Mouse (Mus musculus) liver, postnatal 0 days (tissue): Measurements from ENCODE around the gene Nucb2. TPM values are rescaled to one million over a fixed set of nuclear protein-coding genes. Genes with fewer than 3 reads are reported as not detected.

ENCODE experiments used
- ATAC-seq: fragments of 200-750 bp; cut with Nextera tagmentation; 2 replicates; pipeline ENCODE4 v1.8.0; 2017; ENCODE audit warnings: mild to moderate bottlenecking, moderate library complexity
- DNase-seq: peaks from one replicate; pipeline ENCODE4 v3.0.0-alpha.2; 2016
- H3K27ac ChIP-seq: fragments of 300-500 bp; sonication (generic); 2 replicates; pipeline ENCODE4 v1.5.1; 2014; ENCODE audit warnings: antibody characterized with exemption, moderate library complexity, mild to moderate bottlenecking, low read depth
- H3K27me3 ChIP-seq: fragments of 300-500 bp; sonication (generic); 2 replicates; pipeline ENCODE4 v1.6.1; 2014; ENCODE audit warnings: low read length, control low read depth, mixed read lengths; ENCODE audit not compliant: insufficient read depth
- H3K36me3 ChIP-seq: fragments of 300-500 bp; sonication (generic); replicated peaks from 2 replicates; pipeline ENCODE4 v1.6.1; 2014; ENCODE audit warnings: mild to moderate bottlenecking, control low read depth, low read length, moderate library complexity, mixed read lengths; ENCODE audit not compliant: insufficient read depth
- H3K4me1 ChIP-seq: fragments of 300-500 bp; sonication (generic); 2 replicates; pipeline ENCODE4 v1.6.1; 2014; ENCODE audit warnings: antibody characterized with exemption, mild to moderate bottlenecking, control low read depth; ENCODE audit not compliant: insufficient read depth
- H3K4me2 ChIP-seq: fragments of 300-500 bp; sonication (generic); 2 replicates; pipeline ENCODE4 v1.6.1; 2014; ENCODE audit warnings: low read depth, mild to moderate bottlenecking, low read length, moderate library complexity, mixed read lengths
- H3K4me3 ChIP-seq: fragments of 300-500 bp; sonication (generic); 2 replicates; pipeline ENCODE4 v1.5.1; 2014; ENCODE audit warnings: low read depth, low read length
- H3K9ac ChIP-seq: fragments of 300-500 bp; sonication (generic); replicated peaks from 2 replicates; pipeline ENCODE4 v1.6.1; 2014; ENCODE audit warnings: mild to moderate bottlenecking, moderate library complexity
- H3K9me3 ChIP-seq: fragments of 300-500 bp; sonication (generic); 2 replicates; pipeline ENCODE4 v1.6.1; 2016; ENCODE audit warnings: mild to moderate bottlenecking, control low read depth, low read length, mixed read lengths
- CTCF ChIP-seq: sonication (generic); IDR thresholded peaks from 2 replicates; pipeline ENCODE4 v1.5.1; 2016; ENCODE audit warnings: antibody characterized with exemption, low read depth
- EP300 ChIP-seq: IDR thresholded peaks from 2 replicates; pipeline ENCODE4 v1.6.1; 2016; ENCODE audit warnings: antibody characterized with exemption, low read depth, mild to moderate bottlenecking
- WGBS: fragments of 180-500 bp; shearing (Covaris S2); extraction: QIAGEN DNeasy Blood & Tissue Kit; methylation state at CpG from one replicate; pipeline ENCODE4 v1.1.7; 2014; ENCODE audit not compliant: insufficient replicate concordance; 5-methylcytosine and 5-hydroxymethylcytosine counted together
- polyA plus RNA-seq: library from polyadenylated mRNA; unstranded; fragments of >200 nt; fragmentation: Nextera tagmentation; extraction: Ambion mirVana; gene quantifications from 2 replicates; pipeline ENCODE4 v1.2.1, GENCODE M21; 2015

The Nucb2 gene
- polyA plus RNA-seq, 1 experiment from 2014 or later = 4.9 TPM

- H3K27ac ChIP-seq = 0 out of 2 replicates have a peak overlapping the region, but pooled peaks have one; percentile 48
- H3K27me3 ChIP-seq = no peaks in the 10 kb centered on the region
- H3K4me1 ChIP-seq = no peaks in the 10 kb centered on the region
- H3K4me3 ChIP-seq = no peak overlapping the region
- H3K4me2 ChIP-seq = peak overlapping the region; percentile 22; the same call in 1 of the 2 replicates
- no peaks in the 10 kb centered on the region for H3K9me3 ChIP-seq
- no peak overlapping the region for H3K9ac ChIP-seq
- WGBS = 67% methylated on average over 7 of the region's 7 CpGs
- ATAC-seq = no peak
- TF ChIP-seq CTCF (no peak), EP300 (no peak)
- no peaks in the 10 kb centered on the region for H3K36me3 ChIP-seq
- no peak for DNase-seq
Observed at GRCm38 (mm10) chr7:116515059-116515458, 10.9 kb downstream of the Nucb2 start.

GRCm38 (mm10) chr7:116515514-116516135, 11.5 kb downstream of the Nucb2 start:
- Histone ChIP-seq H3K27ac (peak overlapping the region; percentile 48), H3K27me3 (no peaks in the 10 kb centered on the region), H3K4me2 (peak overlapping the region; percentile 22; the same call in 1 of the 2 replicates), H3K4me3 (no peak overlapping the region), H3K4me1 (no peaks in the 10 kb centered on the region), H3K36me3 (no peaks in the 10 kb centered on the region), H3K9ac (no peak overlapping the region), H3K9me3 (no peaks in the 10 kb centered on the region)
- DNase-seq = no peak
- no peak for ATAC-seq
- TF ChIP-seq EP300 (no peak), CTCF (no peak)
- 65% methylated on average over 13 of the region's 13 CpGs for WGBS

GRCm38 (mm10) chr7:116517240-116517639, 13.1 kb downstream of the Nucb2 start:
- H3K4me2 ChIP-seq = no peak overlapping the region
- no peaks in the 10 kb centered on the region for H3K9me3 ChIP-seq
- H3K27me3 ChIP-seq = no peaks in the 10 kb centered on the region
- 74% methylated on average over 5 of the region's 5 CpGs for WGBS
- no peak overlapping the region for H3K9ac ChIP-seq
- TF ChIP-seq EP300 (no peak), CTCF (no peak)
- ATAC-seq (no peak), DNase-seq (no peak)
- H3K36me3 ChIP-seq = no peaks in the 10 kb centered on the region
- H3K4me1 ChIP-seq = no peaks in the 10 kb centered on the region
- H3K27ac ChIP-seq = no peak overlapping the region
- H3K4me3 ChIP-seq = no peak overlapping the region

- no peaks in the 10 kb centered on the region for H3K36me3 ChIP-seq
- no peak overlapping the region for H3K4me3 ChIP-seq
- 75% methylated on average over 5 of the region's 5 CpGs for WGBS
- H3K27me3 ChIP-seq = no peaks in the 10 kb centered on the region
- H3K4me1 ChIP-seq = no peaks in the 10 kb centered on the region
- H3K4me2 ChIP-seq = no peak overlapping the region
- DNase-seq = no peak
- ATAC-seq = no peak
- H3K9me3 ChIP-seq = no peaks in the 10 kb centered on the region
- no peak overlapping the region for H3K9ac ChIP-seq
- TF ChIP-seq EP300 (no peak), CTCF (no peak)
- no peak overlapping the region for H3K27ac ChIP-seq
Observed at GRCm38 (mm10) chr7:116518155-116518554, 14.0 kb downstream of the Nucb2 start.

GRCm38 (mm10) chr7:116519805-116520204, 15.6 kb downstream of the Nucb2 start:
- TF ChIP-seq CTCF (peak; percentile 47), EP300 (no peak)
- ATAC-seq (no peak), DNase-seq (peak; percentile 36)
- H3K9ac ChIP-seq = no peak overlapping the region
- H3K4me3 ChIP-seq = no peak overlapping the region
- H3K27ac ChIP-seq = no peak overlapping the region
- H3K4me2 ChIP-seq = no peak overlapping the region
- no peaks in the 10 kb centered on the region for H3K4me1 ChIP-seq
- H3K27me3 ChIP-seq = no peaks in the 10 kb centered on the region
- H3K36me3 ChIP-seq = no peaks in the 10 kb centered on the region
- WGBS = 55% methylated on average over 3 of the region's 3 CpGs
- H3K9me3 ChIP-seq = no peaks in the 10 kb centered on the region; the same call in 1 of the 2 replicates

GRCm38 (mm10) chr7:116524577-116524976, 20.4 kb downstream of the Nucb2 start:
- Histone ChIP-seq H3K4me2 (no peak overlapping the region), H3K4me3 (no peak overlapping the region), H3K27ac (no peak overlapping the region), H3K9ac (no peak overlapping the region), H3K36me3 (no peaks in the 10 kb centered on the region), H3K4me1 (no peaks in the 10 kb centered on the region), H3K27me3 (no peaks in the 10 kb centered on the region), H3K9me3 (no peaks in the 10 kb centered on the region; the same call in 1 of the 2 replicates)
- ATAC-seq = peak; percentile 47
- DNase-seq = no peak
- TF ChIP-seq EP300 (no peak), CTCF (no peak)
- WGBS = 57% methylated on average over 2 of the region's 2 CpGs
